Mouse (Mus musculus) embryonic facial prominence, embryonic 14.5 days (tissue): ENCODE results near the gene Bcl7c. TPM values are rescaled to one million over a fixed set of nuclear protein-coding genes. Genes with fewer than 3 reads are reported as not detected.
A peak's percentile ranks its signal among the peaks of the same experiment; 100 is the strongest.

ENCODE experiments used
- ATAC-seq: fragments of 200-750 bp; cut with Nextera tagmentation; 2 replicates; pipeline ENCODE4 v1.8.0; 2017; ENCODE audit warnings: low read depth, moderate number of reproducible peaks, moderate TSS enrichment
- DNase-seq: peaks from one replicate; pipeline ENCODE4 v3.0.0-alpha.2; 2015; ENCODE audit warnings: low spot score
- H3K27ac ChIP-seq: fragments of 300-500 bp; sonication (generic); replicated peaks from 2 replicates; pipeline ENCODE4 v1.5.1; 2014; ENCODE audit warnings: low read depth, mild to moderate bottlenecking, low read length, moderate library complexity
- H3K27me3 ChIP-seq: fragments of 300-500 bp; sonication (generic); replicated peaks from 2 replicates; pipeline ENCODE4 v1.6.1; 2014; ENCODE audit warnings: low read length; ENCODE audit not compliant: control insufficient read depth, insufficient read depth
- H3K36me3 ChIP-seq: fragments of 300-500 bp; sonication (generic); 2 replicates; pipeline ENCODE4 v1.6.1; 2014; ENCODE audit warnings: low read length, mixed read lengths; ENCODE audit not compliant: control insufficient read depth, insufficient read depth
- H3K4me1 ChIP-seq: fragments of 300-500 bp; sonication (generic); 2 replicates; pipeline ENCODE4 v1.6.1; 2014; ENCODE audit warnings: antibody characterized with exemption, low read length; ENCODE audit not compliant: control insufficient read depth, insufficient read depth
- H3K4me2 ChIP-seq: fragments of 300-500 bp; sonication (generic); 2 replicates; pipeline ENCODE4 v1.6.1; 2014; ENCODE audit warnings: low read depth, mild to moderate bottlenecking, low read length, moderate library complexity, mixed read lengths
- H3K4me3 ChIP-seq: fragments of 300-500 bp; sonication (generic); 2 replicates; pipeline ENCODE4 v1.5.1; 2014; ENCODE audit warnings: low read depth, mild to moderate bottlenecking, low read length
- H3K9ac ChIP-seq: fragments of 300-500 bp; sonication (generic); 2 replicates; pipeline ENCODE4 v1.6.1; 2014; ENCODE audit warnings: low read depth, mild to moderate bottlenecking, low read length, moderate library complexity, mixed read lengths
- H3K9me3 ChIP-seq: fragments of 300-500 bp; sonication (generic); 2 replicates; pipeline ENCODE4 v1.6.1; 2016; ENCODE audit warnings: low read length; ENCODE audit not compliant: control insufficient read depth
- WGBS: fragments of 180-500 bp; shearing (Covaris S2); extraction: QIAGEN DNeasy Blood & Tissue Kit; methylation state at CpG from one replicate; pipeline ENCODE4 v1.1.7; 2014; 5-methylcytosine and 5-hydroxymethylcytosine counted together
- polyA plus RNA-seq: library from polyadenylated mRNA; unstranded; fragments of >200 nt; fragmentation: Nextera tagmentation; extraction: Ambion mirVana; gene quantifications from 2 replicates; pipeline ENCODE4 v1.2.1, GENCODE M21; 2014

Gene Bcl7c
- polyA plus RNA-seq, 1 experiment from 2014 or later: 86.6 TPM

DNA sequence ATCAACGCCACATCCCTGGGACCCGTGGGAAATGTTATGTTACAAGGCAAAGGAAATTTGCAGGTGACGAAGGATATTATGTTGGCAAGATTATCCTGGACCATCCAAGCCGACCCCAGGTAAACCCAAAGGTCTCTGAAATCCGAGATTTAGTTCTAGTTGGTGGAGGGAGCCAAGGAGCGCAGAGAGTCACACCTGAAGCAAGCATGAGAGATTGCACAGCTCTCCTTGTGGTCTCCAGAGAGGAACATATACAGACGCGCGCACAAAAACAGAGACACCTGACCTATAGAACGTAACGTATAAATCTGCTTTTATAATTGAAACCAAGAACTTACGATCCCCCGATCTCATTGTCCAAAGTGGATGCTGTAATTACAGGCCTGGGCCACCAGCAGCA lies 28.2 kb downstream of the Bcl7c start:
- Histone ChIP-seq H3K27ac (no peak overlapping the region), H3K4me2 (no peak overlapping the region), H3K9ac (no peak overlapping the region), H3K4me3 (no peak overlapping the region), H3K27me3 (no peaks in the 10 kb centered on the region), H3K4me1 (no peaks in the 10 kb centered on the region), H3K36me3 (0 out of 2 replicates have a peak, but pooled peaks cover 14% of the 10 kb centered on the region), H3K9me3 (no peaks in the 10 kb centered on the region)
- DNase-seq (no peak), ATAC-seq (no peak)
- WGBS: 82% methylated on average over 13 of the region's 13 CpGs

DNA sequence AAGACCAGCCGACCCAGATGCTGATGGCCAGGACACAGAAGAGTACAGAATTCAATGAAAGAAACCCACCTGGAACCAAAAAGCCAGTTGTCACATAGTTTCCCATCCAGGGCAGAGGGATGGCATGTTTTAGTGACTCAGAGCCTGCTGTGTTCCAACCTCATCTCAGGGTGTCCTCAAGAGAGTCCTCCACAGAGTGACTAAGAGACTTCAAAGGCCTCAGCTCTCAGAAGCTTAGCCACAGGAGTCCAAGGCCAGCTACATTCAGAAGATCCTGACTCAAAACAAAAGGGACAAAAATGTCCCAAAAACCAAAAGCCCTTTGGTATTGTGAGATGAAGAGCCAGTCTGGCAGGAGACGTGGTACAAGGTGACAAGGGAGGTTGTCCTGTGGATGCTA lies 29.9 kb downstream of the Bcl7c start:
- DNase-seq (no peak), ATAC-seq (no peak)
- H3K36me3 ChIP-seq: 0 out of 2 replicates have a peak, but pooled peaks cover 17% of the 10 kb centered on the region
- H3K27ac ChIP-seq: no peak overlapping the region
- no peaks in the 10 kb centered on the region for H3K4me1 ChIP-seq
- no peak overlapping the region for H3K9ac ChIP-seq
- H3K4me2 ChIP-seq: no peak overlapping the region
- no peak overlapping the region for H3K4me3 ChIP-seq
- WGBS: 72% methylated on average over 2 of the region's 2 CpGs
- H3K27me3 ChIP-seq: no peaks in the 10 kb centered on the region
- no peaks in the 10 kb centered on the region for H3K9me3 ChIP-seq

DNA sequence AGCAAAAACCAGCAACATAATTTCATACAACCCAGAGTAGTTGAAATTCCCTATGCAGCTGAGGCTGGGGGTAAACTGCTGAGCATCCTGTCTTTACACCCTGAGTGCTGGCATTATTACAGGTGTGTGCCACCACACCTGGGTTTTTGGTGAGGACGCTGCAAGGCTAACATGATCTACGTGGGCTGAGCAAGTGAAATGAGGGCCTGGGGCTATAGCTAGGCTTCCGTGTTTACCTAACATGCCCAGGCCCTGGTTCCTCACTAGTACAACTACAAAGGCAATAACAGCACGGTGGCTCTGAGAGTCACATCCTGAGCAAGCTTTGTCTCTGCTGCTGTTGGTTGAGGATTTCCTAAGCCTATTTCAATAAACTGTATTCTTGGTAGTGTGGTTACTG lies 31.1 kb downstream of the Bcl7c start:
- DNase-seq: no peak
- 0 out of 2 replicates have a peak, but pooled peaks cover 17% of the 10 kb centered on the region for H3K36me3 ChIP-seq
- no peaks in the 10 kb centered on the region for H3K27me3 ChIP-seq
- H3K27ac ChIP-seq: no peak overlapping the region
- no peak for ATAC-seq
- 80% methylated on average over 4 of the region's 4 CpGs for whole genome bisulfite sequencing
- no peak overlapping the region for H3K4me3 ChIP-seq
- no peak overlapping the region for H3K4me2 ChIP-seq
- no peak overlapping the region for H3K9ac ChIP-seq
- H3K4me1 ChIP-seq: no peaks in the 10 kb centered on the region
- H3K9me3 ChIP-seq: no peaks in the 10 kb centered on the region

DNA sequence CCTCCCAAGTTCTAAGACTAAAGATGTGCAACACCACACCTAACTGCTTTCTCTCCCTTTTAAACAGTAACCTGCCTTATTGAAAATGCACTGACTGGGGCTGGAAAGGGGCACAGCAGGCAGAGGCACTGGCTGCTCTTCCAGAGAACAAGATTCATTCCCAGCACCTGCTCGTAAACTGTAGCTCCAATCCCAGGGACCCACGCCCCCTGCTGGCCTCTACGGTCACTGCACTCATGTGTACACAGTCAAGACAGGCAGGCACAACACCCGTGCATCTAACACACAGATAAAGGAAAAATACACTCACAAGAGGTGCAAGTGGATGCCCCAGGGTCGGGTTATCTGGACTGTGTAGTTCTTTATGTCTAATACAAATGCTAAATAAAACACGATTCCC lies 31.7 kb downstream of the Bcl7c start:
- H3K27me3 ChIP-seq: no peaks in the 10 kb centered on the region
- DNase-seq (no peak), ATAC-seq (no peak)
- no peak overlapping the region for H3K9ac ChIP-seq
- WGBS: 71% methylated on average over 6 of the region's 6 CpGs
- H3K36me3 ChIP-seq: 0 out of 2 replicates have a peak, but pooled peaks cover 17% of the 10 kb centered on the region
- H3K4me1 ChIP-seq: no peaks in the 10 kb centered on the region
- H3K4me2 ChIP-seq: no peak overlapping the region
- no peak overlapping the region for H3K4me3 ChIP-seq
- no peak overlapping the region for H3K27ac ChIP-seq
- no peaks in the 10 kb centered on the region for H3K9me3 ChIP-seq

DNA sequence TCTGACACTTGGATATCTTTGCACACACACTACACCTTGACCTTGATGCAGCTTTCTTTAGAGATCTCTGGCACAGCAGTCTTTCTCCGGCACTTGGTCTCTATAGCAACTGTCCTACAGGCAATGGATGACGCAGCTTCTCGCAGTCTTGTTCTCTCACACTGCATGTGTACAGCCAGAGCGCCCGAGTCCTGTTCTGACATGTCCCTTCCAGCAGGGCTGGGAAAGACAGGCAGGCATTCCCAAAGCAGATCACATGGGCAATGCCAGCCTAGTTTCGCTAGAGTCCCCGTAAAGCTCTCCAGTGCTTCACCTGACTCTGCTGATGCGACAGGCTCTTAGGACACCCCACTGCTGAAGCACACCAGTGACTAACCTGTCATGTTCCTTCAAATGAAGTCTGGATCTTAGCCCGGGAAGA lies 33.3 kb downstream of the Bcl7c start:
- Histone ChIP-seq H3K4me2 (no peak overlapping the region), H3K36me3 (0 out of 2 replicates have a peak, but pooled peaks cover 22% of the 10 kb centered on the region), H3K4me1 (no peaks in the 10 kb centered on the region), H3K9me3 (no peaks in the 10 kb centered on the region), H3K27me3 (no peaks in the 10 kb centered on the region), H3K27ac (0 out of 2 replicates have a peak overlapping the region, but pooled peaks have one; percentile 53), H3K9ac (no peak overlapping the region), H3K4me3 (no peak overlapping the region)
- peak; percentile 79 for ATAC-seq
- DNase-seq: peak; percentile 74
- 74% methylated on average over 9 of the region's 9 CpGs for WGBS

DNA sequence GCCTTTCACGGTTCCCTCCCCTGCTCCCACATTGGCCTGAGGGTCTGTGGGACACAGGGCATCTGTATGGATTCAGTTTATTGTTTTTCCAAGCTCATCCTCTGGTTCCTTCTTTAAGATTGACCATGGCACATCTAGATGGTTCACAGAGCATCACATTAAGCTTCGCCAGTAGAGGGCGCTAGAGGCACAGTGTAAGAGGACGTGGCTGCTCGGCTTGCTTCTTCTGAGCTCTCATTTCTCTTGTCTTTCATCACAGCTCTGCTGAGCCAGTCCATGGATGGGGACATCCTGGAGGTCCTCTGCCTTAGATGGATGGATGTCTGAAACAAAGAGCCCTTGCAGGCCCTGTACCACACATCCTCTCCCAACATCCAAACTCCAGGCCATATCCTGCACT lies 33.8 kb downstream of the Bcl7c start:
- 2% methylated on average over 5 of the region's 5 CpGs for WGBS
- no peak overlapping the region for H3K9ac ChIP-seq
- peak; percentile 85 for ATAC-seq
- peak; percentile 94 for DNase-seq
- no peak overlapping the region for H3K4me2 ChIP-seq
- 0 out of 2 replicates have a peak overlapping the region, but pooled peaks have one; percentile 53 for H3K27ac ChIP-seq
- H3K9me3 ChIP-seq: no peaks in the 10 kb centered on the region
- H3K4me1 ChIP-seq: no peaks in the 10 kb centered on the region
- H3K4me3 ChIP-seq: no peak overlapping the region
- H3K27me3 ChIP-seq: no peaks in the 10 kb centered on the region
- H3K36me3 ChIP-seq: 0 out of 2 replicates have a peak, but pooled peaks cover 22% of the 10 kb centered on the region

DNA sequence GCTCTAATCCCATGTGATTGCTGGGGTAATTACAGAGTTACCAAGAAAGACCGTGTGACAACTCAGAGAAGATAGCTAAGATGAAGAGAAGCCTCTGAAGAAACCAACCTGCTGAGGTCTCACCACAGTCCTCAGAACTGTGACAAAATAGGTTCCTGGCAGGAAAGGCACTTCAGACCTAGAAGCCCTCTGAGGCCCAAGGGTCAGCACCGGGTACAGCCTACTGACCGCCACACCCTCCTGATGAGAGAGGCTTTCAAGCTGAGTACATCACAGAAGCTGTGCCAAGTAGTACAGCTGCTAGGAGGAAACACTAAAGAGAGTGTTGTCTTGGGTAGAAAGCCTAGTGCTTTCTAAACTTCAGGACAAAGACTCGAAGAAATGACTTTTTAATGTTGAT lies 36.0 kb downstream of the Bcl7c start:
- H3K27me3 ChIP-seq: no peaks in the 10 kb centered on the region
- no peak overlapping the region for H3K27ac ChIP-seq
- H3K9me3 ChIP-seq: no peaks in the 10 kb centered on the region
- peaks cover 28% of the 10 kb centered on the region; the same call in 1 of the 2 replicates for H3K36me3 ChIP-seq
- no peak overlapping the region for H3K9ac ChIP-seq
- no peak for DNase-seq
- no peaks in the 10 kb centered on the region for H3K4me1 ChIP-seq
- WGBS: 68% methylated on average over 4 of the region's 4 CpGs
- no peak overlapping the region for H3K4me3 ChIP-seq
- H3K4me2 ChIP-seq: no peak overlapping the region
- no peak for ATAC-seq

DNA sequence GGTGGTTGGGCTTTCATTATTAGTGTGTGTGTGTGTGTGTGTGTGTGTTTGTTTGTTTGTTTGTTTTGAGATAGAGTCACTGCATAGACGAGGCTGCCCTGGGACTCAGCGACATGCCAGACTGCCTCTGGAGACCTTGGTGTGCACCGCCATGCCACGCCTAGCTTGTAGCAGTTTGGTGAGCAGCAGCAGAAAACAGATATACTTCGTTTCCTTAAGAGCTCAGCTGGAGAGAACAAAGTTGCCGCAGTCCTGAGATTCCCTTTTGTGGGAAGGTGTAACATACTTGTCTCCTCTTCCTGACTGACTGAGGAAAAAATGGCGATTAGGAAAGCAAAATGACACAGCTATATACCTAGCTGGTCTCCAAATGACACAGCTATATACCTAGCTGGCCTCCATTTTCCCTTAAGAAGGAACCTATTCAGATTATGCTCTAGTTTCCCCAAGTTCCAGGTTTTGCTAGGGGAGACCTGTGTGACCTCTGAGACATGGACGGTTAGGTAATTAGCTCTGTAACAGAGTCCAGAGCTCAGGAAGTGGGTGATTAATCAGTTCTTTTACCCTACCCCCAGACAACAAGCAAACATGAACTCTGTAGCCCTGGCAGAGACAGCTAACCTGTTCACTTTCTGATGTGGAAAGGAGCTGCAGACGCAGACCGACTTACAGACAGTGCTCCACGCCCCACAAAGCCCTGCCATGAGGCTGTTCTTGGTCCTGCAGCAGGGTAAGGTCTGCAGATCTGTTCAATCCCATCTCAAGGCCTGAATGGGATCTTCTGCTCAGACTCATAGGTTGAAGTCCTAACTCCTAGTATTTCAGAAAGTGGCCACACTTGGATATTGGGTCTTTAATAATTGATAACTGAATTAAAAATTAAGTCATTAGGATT lies 36.6 kb downstream of the Bcl7c start:
- H3K9me3 ChIP-seq: no peaks in the 10 kb centered on the region
- ATAC-seq: no peak
- H3K9ac ChIP-seq: no peak overlapping the region
- H3K4me2 ChIP-seq: no peak overlapping the region
- DNase-seq: no peak
- H3K27me3 ChIP-seq: no peaks in the 10 kb centered on the region
- no peak overlapping the region for H3K4me3 ChIP-seq
- H3K36me3 ChIP-seq: peaks cover 27% of the 10 kb centered on the region; the same call in 1 of the 2 replicates
- H3K4me1 ChIP-seq: no peaks in the 10 kb centered on the region
- no peak overlapping the region for H3K27ac ChIP-seq
- 67% methylated on average over 11 of the region's 11 CpGs for WGBS
